Mouse (Mus musculus): Measurements from ENCODE around the gene Tmbim7.
"Not testable (repeated sequence)": the region's sequence is repeated elsewhere in the genome, so short reads cannot be mapped to it uniquely, and the experiment has no call there.

Tmbim7 gene

GRCm38 (mm10) chr5:3650881-3651280 lies at the start of gene Tmbim7:
TSS of gene Tmbim7 (plus strand) at chr5:3651181.
- no peak for DNase-seq (ENCODE audit: low read depth, low spot score)

GRCm38 (mm10) chr5:3607114-3607513 lies 43.9 kb upstream of the Tmbim7 start:
- no peak for DNase-seq (ENCODE audit: low read depth, low spot score)

- DNase-seq (ENCODE audit: low read depth, low spot score), result no peak
Measured at GRCm38 (mm10) chr5:3609241-3609640, 41.7 kb upstream of the Tmbim7 start.

GRCm38 (mm10) chr5:3611835-3612234 lies 39.1 kb upstream of the Tmbim7 start:
- not testable (repeated sequence) for DNase-seq (ENCODE audit: low read depth, low spot score)

GRCm38 (mm10) chr5:3620486-3620885 lies 30.5 kb upstream of the Tmbim7 start:
- no peak for DNase-seq (ENCODE audit: low read depth, low spot score)

GRCm38 (mm10) chr5:3630055-3630454 lies 20.9 kb upstream of the Tmbim7 start:
- no peak for DNase-seq (ENCODE audit: low read depth, low spot score)

GRCm38 (mm10) chr5:3631512-3632271 lies 19.3 kb upstream of the Tmbim7 start:
- DNase-seq (ENCODE audit: low read depth, low spot score), result no peak

- no peak for DNase-seq (ENCODE audit: low read depth, low spot score)
Measured at GRCm38 (mm10) chr5:3632285-3632684, 18.7 kb upstream of the Tmbim7 start.

- DNase-seq (ENCODE audit: low read depth, low spot score), result no peak
Measured at GRCm38 (mm10) chr5:3633315-3633714, 17.7 kb upstream of the Tmbim7 start.

GRCm38 (mm10) chr5:3633951-3634350 lies 17.0 kb upstream of the Tmbim7 start:
- no peak for DNase-seq (ENCODE audit: low read depth, low spot score)

- DNase-seq (ENCODE audit: low read depth, low spot score), result no peak
Measured at GRCm38 (mm10) chr5:3635286-3635685, 15.7 kb upstream of the Tmbim7 start.

GRCm38 (mm10) chr5:3644621-3645020 lies 6.4 kb upstream of the Tmbim7 start:
- no peak for DNase-seq (ENCODE audit: low read depth, low spot score)

- DNase-seq (ENCODE audit: low read depth, low spot score), result no peak
Measured at GRCm38 (mm10) chr5:3645326-3645725, 5.7 kb upstream of the Tmbim7 start.

- DNase-seq (ENCODE audit: low read depth, low spot score), result no peak
Measured at GRCm38 (mm10) chr5:3646539-3646938, 4.4 kb upstream of the Tmbim7 start.

- DNase-seq (ENCODE audit: low read depth, low spot score), result peak; percentile 43
Measured at GRCm38 (mm10) chr5:3646991-3647707, 3.8 kb upstream of the Tmbim7 start.

GRCm38 (mm10) chr5:3647708-3648121 lies 3.3 kb upstream of the Tmbim7 start:
- peak; percentile 90 for DNase-seq (ENCODE audit: low read depth, low spot score)

GRCm38 (mm10) chr5:3648206-3648848 lies 2.7 kb upstream of the Tmbim7 start:
- DNase-seq (ENCODE audit: low read depth, low spot score), result no peak

- no peak for DNase-seq (ENCODE audit: low read depth, low spot score)
Measured at GRCm38 (mm10) chr5:3648849-3649210, 2.2 kb upstream of the Tmbim7 start.

- no peak for DNase-seq (ENCODE audit: low read depth, low spot score)
Measured at GRCm38 (mm10) chr5:3651621-3652020, 640 bp downstream of the Tmbim7 start.

- not testable (repeated sequence) for DNase-seq (ENCODE audit: low read depth, low spot score)
Measured at GRCm38 (mm10) chr5:3652903-3653575, 2.1 kb downstream of the Tmbim7 start.

GRCm38 (mm10) chr5:3653801-3654200 lies 2.8 kb downstream of the Tmbim7 start:
- no peak for DNase-seq (ENCODE audit: low read depth, low spot score)

- DNase-seq (ENCODE audit: low read depth, low spot score), result no peak
Measured at GRCm38 (mm10) chr5:3657085-3657484, 6.1 kb downstream of the Tmbim7 start, which contains the start of gene Gatad1. TSS of gene Gatad1 (minus strand) at chr5:3657185.
